Mouse (Mus musculus): Measurements from ENCODE around the gene Rfwd3. TPM values are rescaled to one million over a fixed set of nuclear protein-coding genes. Genes with fewer than 3 reads are reported as not detected.
A peak's percentile ranks its signal among the peaks of the same experiment; 100 is the strongest.
"Not testable (repeated sequence)": the region's sequence is repeated elsewhere in the genome, so short reads cannot be mapped to it uniquely, and the experiment has no call there.

Gene Rfwd3
- total RNA-seq, 4 experiments from 2014 or later, result 21.7 to 24.5 (median 22.6) TPM

DNA sequence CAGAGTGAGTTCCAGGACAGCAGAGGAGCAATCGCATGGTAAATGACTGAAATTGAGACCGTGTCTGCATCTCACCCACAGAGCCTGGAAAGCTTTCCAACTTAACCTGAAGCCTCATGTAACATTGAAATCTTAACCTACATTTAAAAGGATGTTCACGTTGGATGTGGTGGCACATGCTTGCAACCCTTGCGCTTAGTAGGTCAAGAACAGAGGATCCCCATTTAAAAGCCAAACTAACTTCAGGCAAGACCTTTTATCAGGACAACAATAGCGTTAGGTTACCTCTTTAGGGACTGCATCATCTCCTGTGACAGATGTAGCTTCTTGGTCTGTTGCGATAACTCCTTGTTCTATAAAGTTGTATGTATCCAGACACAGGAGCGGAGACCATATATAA is 9.4 kb downstream of the Rfwd3 start:
- no peak for DNase-seq (ENCODE audit: low spot score in 2 of 2)

DNA sequence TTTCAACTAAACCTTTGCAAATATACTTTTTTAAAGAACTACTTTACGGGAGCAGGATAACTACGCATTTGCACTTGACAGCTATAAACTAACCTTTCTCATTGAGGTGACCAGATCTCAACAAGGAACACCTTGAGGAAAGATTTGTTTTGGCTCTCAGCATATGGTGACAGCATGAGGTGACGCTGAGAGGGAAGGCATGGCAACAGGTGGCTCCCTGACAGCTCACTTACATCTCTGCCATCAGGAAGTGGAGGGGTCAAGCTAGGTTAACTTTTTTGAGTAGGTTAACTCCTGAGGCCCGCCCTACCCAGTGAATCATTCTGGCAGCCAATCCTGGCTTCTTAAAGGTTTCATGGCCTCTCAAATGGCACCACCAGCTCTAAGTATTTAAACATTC is 14.4 kb downstream of the Rfwd3 start:
- no peak for DNase-seq (ENCODE audit: low spot score in 2 of 2)

DNA sequence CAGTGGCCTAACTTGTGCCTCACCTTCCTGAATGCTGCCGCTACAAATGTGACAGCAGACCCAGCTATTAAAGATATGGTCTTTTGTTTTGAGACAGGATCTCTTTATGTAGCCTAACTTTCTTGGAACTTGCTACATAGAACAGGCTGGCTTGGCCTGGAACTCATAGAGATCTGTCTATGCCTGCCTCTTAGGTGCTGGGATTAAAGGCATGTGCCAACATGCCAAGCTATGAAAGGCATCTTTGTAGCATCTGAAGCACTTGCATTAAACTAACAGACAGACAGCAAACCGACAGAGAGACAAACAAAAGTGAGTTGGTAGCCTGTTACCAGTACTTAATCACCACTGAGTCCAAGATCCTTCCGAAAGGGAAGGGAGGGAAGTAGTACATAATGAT is 17.9 kb downstream of the Rfwd3 start:
- no peak for DNase-seq (ENCODE audit: low spot score in 2 of 2)

DNA sequence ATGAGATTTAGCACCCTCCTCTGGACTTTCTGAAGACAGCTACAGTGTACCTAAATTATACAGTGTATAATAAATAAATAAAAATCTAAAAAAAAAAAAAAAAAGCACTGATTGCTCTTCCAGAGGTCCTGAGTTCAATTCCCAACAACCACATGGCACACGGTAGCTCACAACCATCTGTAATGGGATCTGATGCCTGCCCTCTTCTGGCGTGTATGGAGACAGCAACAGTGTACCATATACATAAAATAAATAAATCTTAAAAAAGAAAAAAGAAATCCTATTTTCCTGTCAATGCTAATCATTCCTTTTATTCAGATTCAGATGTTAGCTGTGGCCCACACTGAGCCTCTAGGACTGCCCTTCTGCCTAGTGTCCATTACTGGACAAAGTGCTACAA is 31.7 kb downstream of the Rfwd3 start:
- no peak for DNase-seq (ENCODE audit: low spot score in 2 of 2)

DNA sequence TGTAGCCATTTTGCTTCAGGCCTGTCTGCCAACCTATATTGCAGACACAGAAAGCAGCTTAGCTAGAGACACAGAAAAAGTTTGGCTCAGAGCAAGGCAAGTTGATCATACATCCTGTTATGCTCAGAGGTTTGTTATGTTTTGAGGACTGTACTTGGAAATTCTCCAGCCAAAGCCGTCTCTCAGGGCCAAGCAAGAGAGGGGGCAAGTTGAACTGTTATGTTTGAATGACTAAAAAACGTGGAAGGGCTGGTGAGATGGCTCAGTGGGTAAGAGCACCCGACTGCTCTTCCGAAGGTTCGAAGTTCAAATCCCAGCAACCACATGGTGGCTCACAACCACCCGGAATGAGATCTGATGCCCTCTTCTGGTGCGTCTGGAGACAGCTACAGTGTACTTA is 33.9 kb downstream of the Rfwd3 start:
- not testable (repeated sequence) for DNase-seq (ENCODE audit: low spot score in 2 of 2)

DNA sequence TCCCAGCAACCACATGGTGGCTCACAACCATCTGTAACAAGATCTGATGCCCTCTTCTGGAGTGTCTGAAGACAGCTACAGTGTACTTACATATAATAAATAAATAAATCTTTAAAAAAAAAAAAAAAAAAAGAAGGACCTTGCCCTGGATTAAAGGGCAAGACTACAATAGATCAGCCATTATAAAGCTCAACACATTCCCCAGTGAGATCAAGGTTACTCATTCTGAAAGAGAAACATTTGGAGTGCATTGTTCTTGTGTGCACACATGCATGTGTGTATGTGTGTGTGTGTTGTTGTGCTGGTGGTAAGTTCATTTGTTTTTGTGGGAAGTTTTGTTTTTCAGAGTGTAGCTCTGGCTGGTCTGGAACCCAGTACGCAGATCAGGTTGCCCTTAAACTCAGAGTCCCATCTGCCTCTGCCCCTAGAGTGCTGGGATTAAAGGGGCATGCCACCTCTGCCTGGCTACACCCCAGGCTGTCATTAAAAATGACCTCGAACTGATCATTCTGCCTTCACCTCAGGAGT is 35.3 kb downstream of the Rfwd3 start:
- DNase-seq (ENCODE audit: low spot score in 2 of 2), result no peak

DNA sequence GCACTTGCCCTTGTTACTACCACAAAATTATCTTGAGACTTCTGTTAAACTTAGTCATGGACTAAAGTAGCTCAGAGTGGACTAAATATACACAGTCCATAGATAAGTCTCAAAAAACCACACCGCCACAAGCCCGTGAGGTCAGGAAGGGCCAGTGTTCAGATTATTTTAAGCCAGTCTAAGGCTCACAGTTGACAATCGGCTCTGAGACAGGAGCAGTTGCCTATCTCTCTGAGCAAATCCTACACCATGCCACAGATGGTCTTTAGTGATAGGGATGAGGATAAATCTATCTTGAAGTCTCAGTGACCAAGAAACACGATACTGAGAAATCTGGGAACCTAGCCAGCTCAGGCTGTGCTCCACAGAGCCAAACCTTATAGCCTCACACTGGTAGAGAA is 38.0 kb downstream of the Rfwd3 start:
- no peak for DNase-seq (ENCODE audit: low spot score in 2 of 2)

DNA sequence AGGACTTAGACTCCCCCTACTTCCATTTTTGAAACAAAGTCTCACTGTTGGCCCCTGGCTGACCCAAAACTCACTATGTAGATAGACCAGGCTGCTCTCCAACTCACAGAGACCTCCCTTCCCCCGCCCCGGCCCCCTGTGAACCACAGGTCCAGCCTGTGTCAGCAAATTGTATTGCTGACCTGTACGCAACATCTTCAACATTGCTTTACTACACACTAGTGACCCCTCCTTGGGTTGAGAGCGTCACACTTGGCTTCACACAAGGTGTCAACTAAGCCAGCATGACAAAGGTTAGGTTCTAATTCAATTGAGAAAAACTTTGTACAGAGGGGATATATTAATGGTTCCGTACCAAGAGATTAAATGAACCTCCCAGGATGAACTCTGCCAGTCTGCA is 39.8 kb downstream of the Rfwd3 start:
- no peak for DNase-seq (ENCODE audit: low spot score in 2 of 2)

DNA sequence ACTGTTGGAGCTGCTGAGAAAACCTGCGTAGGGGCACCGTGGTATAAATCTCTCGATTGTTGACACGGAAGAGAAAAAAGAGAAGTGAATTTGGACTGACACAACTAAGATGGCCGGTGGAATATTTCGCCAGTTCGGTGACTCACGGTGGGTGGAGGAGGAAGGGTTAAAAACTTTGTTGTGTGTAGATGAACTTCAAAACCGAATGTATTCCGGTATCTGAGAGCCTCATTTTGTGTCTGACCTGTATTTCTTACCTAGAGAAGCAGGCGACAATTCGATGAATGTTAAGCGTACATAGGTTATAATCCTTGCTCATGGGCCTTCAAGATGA is 40.6 kb downstream of the Rfwd3 start:
- no peak for DNase-seq (ENCODE audit: low spot score in 2 of 2)

DNA sequence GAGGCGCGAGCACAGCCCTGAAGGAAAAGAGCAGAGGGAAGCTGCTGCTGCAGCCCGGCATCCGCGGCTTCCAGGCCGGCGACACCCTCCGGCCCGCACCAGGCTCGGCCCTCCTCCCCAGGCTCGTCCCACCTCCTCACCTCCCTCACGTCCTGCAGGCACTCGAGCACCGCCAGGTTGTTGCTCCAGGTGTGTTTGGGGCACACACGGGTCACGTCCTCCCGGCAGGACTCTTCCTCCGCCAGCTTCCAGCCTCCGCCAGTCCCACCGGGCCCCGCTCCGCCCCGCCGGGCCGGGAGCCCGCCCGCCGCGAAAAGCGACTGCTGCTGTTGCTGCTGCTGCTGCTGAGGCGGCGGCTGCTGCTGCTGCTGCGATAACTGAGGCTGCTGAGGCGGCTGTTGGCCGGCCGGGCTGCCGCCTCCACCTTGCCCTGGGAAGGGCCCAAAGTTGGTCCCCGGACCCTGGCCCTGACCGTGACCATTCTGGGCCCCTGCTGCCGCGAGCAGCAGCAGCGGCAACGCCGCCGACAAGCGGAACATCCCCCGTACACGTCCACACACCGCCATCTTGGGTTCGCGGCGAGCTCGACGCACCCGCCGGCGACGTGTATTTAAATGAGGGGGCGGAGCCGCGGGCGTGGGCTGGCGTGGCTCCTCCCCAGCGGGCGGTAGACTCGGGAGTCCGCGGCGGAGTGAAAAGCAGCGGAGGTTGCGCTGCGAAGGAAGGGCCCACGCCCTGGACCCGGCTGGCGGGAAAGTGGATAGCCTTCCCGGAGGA is 41.2 kb downstream of the Rfwd3 start, which contains the start of gene Glg1:
Gene Glg1, minus strand, starts transcription at position 586 of the 777 bp plus-strand sequence.
- peak; percentile 81 to 87 for DNase-seq (ENCODE audit: low spot score in 2 of 2)

DNA sequence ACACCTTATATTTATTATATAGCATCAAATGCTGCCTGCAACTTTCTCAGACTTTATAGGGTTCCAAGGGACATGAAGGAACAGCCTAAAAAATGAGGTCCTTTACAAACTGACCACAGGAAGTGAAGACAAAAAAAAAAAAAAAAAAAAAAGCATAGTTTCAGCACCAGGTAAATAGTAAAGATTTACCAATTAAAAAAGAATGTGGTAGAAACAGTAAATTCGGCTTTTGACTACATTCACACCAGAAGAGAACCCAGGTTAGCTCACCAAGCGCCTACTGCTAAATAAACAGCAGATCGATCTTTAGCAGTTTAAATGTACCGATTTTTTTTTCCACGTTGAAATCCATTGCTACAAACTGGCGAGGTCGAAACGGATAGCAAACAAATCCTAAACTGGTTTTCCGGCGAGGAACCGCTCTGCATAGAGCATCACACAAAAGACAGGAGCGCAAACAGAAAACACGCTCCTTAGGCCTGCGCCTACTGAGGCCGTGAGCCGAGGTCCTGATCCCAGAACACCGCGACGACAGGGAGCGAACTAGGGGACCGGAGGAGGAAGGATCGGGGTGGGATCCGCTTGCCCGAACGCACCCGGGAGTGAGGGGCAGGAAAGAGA is 41.9 kb downstream of the Rfwd3 start:
- DNase-seq (ENCODE audit: low spot score in 2 of 2), result peak in 1 of 2 experiments; percentile 25

DNA sequence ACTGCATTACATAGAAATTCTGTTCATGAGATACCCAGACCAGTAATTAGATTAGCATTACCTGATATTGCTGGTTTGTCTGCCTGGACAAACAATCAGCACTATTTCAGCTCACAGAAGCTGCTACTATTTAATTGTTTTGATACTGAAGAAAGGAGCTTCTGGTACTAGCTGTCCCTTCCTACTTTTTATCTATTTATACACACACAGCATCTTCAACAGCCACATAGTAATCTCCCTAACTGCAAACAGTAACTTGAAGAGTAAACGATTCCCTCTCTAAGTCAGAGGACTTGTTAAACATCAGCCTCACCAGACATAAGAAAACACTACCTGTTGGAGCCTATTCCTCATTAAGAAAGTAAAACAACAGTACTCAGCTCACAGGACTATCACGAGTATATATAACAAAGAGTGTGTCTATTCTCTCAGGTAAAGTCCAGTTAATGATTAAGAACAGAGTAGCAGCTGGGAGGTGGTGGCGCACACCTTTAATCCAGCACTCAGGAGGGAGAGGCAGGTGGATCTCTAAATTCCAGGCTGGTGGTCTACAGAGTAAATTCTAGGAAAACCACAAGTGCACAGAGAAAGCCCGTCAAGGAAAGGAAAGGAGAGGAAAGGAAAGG is 47.4 kb downstream of the Rfwd3 start:
- DNase-seq (ENCODE audit: low spot score in 2 of 2), result no peak

DNA sequence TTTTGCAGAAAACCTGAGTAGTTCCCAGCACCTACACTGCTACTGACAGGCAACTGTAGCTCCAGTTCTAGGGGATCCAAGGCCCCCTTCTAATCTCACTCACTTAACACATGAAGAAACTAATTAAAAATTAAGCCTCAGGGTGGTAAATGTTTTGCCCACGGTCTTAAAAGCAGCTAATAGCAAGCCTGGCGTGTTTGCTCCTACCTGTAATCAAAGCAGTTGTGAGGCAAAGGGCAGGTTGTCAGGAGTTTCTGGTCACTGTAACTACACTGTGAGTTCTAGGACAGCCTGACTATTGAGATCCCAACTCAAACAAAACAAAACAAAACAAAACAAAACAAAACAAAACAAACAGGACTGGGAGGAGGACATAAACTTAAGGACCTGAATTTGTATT is 49.9 kb downstream of the Rfwd3 start:
- DNase-seq (ENCODE audit: low spot score in 2 of 2), result no peak

DNA sequence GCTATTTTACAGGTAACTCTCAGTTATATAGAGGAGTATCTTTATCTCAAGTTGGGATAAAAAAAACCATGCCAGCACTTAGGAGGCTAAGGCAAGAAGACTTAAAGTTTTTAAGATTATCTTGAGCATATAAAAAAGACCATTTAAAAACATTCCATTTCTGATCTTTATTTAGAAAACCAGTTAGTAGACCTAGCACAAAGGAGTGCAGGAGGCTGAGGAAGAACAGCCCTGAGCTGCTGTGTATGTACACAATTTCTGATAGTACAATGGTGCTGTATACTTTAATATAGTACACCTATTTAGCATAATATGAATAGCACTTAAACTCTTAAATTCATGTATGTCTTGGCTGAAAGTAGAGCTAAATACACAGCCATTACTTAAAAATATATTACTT is 51.9 kb downstream of the Rfwd3 start:
- no peak for DNase-seq (ENCODE audit: low spot score in 2 of 2)

DNA sequence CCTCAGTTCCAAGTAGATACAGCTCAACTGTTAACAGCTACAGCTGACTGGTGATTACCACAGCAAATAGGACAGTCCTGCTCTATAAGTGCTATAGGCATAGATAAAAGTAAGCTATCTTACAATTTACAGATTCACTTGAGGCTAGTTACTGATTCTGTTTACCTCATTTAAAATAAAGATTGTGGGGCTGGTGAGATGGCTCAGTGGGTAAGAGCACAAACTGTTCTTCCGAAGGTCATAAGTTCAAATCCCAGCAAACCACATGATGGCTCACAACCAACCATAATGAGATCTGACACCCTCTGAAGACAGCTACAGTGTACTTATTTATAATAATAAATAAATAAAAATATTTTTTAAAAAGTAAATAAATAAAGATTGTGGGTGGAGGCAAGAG is 53.2 kb downstream of the Rfwd3 start:
- not testable (repeated sequence) for DNase-seq (ENCODE audit: low spot score in 2 of 2)

DNA sequence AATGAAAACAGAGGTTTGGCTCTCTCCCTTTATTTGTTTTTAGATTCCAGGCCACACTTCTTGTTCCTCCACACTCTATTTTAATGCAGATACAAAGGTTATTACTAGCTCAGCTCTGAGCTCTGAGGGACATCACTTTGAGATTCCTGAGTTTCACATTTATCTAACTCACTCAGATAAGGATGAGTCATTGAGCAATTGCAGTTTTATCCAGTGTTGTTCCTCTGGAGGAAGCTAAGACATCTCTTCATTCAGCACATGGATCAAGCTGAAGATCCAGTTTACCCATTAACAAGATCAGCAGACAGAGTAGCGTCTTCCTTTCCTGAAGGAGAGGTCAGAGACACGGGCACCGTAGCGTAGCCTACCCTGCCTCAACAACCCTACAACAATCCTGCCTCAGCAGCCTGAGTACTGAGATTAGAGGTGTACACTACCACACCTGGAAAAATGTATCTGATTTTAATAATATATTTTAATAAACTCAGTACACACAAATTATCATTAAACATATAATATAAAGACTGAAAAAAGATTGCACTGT is 53.7 kb downstream of the Rfwd3 start:
- no peak for DNase-seq (ENCODE audit: low spot score in 2 of 2)

DNA sequence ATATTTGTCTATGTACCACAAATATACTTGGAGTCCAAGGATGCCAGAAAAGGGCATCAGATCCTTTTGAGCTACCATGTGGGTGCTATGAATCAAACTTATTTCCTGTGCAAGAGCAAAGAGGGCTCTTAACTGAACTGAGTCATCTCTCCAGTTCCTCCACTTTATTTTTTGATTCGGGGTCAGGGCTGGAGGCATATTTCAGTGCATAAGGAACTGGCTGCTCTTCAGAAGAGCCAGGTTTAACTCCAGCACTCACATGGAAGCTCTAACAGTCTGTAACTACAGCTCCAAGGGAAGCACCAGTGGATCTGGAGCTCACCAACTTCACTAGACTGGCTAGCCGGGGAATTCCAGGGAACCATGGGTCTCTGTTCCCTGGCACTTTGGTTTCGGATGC is 62.7 kb downstream of the Rfwd3 start:
- no peak for DNase-seq (ENCODE audit: low spot score in 2 of 2)

DNA sequence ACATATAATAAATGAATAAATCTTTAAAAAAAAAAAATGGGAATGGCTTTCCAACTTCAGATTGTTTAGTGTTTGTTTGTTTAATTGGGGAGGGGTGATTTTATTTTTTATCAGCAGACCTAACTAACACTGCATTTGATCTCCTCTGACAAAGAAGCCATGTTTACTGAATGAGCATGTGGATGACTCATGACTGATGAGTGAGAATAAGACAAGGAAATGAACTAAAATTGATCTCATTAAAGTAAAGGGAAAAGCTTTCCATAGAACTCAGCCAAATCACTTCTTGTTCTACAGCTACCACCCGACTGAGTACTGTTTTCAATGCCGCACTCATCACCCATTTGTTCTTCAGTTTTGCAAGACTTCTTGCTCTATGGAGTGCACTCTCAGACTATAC is 66.3 kb downstream of the Rfwd3 start:
- no peak for DNase-seq (ENCODE audit: low spot score in 2 of 2)

DNA sequence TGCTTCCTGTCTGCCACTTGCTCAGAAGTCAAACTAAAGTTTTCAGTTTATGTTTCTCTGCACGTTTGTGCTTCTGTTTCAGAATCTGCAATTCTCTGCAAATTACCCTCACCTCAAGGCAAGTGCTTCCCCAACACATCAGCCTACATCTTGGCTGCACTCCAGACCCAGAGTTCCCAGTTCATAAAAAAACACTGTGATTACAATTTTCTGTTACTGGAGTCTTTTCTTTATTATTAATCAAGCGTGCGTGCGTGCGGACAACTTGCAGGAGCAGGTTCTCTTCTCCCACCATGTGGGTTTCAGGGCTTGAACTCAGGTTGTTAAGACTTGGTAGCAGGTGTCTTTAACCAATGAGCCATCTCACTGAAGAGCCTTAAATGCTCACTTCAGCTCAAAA is 75.9 kb downstream of the Rfwd3 start:
- peak in 1 of 2 experiments; percentile 17 for DNase-seq (ENCODE audit: low spot score in 2 of 2)
